Mouse (Mus musculus): ENCODE results near the gene C5ar2. TPM values are rescaled to one million over a fixed set of nuclear protein-coding genes. Genes with fewer than 3 reads are reported as not detected.

The C5ar2 gene
- polyA plus RNA-seq (2012; rRNA removed), result 0.47 and 0.56 TPM in 2 replicates
- 0.30 and 0.33 TPM in 2 replicates for polyA plus RNA-seq (2014; fragmentation: Nextera tagmentation; extraction: Ambion mirVana)

- DNase-seq (ENCODE audit: low read depth in 3 of 3, low spot score in 3 of 3) (no peak), ATAC-seq (ENCODE audit: insufficient read depth) (no peak)
- Histone ChIP-seq H3K4me3 (ENCODE audit: insufficient read depth in 1 of 2, low read depth in 2 of 2, low read length in 2 of 2) (no peak within 1 kb of the TSS), H3K9ac (replicated peaks) (no peak within 1 kb of the TSS), H3K27ac (no peak within 1 kb of the TSS), H3K36me3 (replicated peaks; ENCODE audit: control insufficient read depth, insufficient read depth, low read depth) (no peaks in the 10 kb centered on the region), H3K4me1 (replicated peaks; ENCODE audit: control insufficient read depth in 2 of 2, insufficient read depth in 2 of 2, low read length in 1 of 2) (peaks cover 28 to 48% of the 10 kb centered on the region in 2 experiments), H3K27me3 (ENCODE audit: control insufficient read depth, insufficient read depth, low read length) (no peaks in the 10 kb centered on the region), H3K4me2 (ENCODE audit: low read depth) (no peak within 1 kb of the TSS), H3K9me3 (ENCODE audit: control insufficient read depth, low read length) (no peaks in the 10 kb centered on the region)
- WGBS (ENCODE audit: insufficient replicate concordance), result 40% methylated on average over 5 of the region's 5 CpGs
- no peak for TF ChIP-seq EP300 (IDR thresholded peaks at IDR 0.05; ENCODE audit: low read depth)
- TF ChIP-seq CTCF (IDR thresholded peaks at IDR 0.05; ENCODE audit: low read depth), result no peak
These were observed at the start of gene C5ar2 for GRCm38 (mm10) chr7:16244067-16244466. TSS of gene C5ar2 (minus strand) at chr7:16244154.

GRCm38 (mm10) chr7:16287791-16288190 is 43.8 kb upstream of the C5ar2 start:
- H3K9me3 ChIP-seq (ENCODE audit: control insufficient read depth, low read length), result no peaks in the 10 kb centered on the region
- H3K36me3 ChIP-seq (replicated peaks; ENCODE audit: control insufficient read depth, insufficient read depth, low read depth), result peaks cover 13% of the 10 kb centered on the region
- 41% methylated on average over 1 of the region's 1 CpGs for WGBS (ENCODE audit: insufficient replicate concordance)
- H3K9ac ChIP-seq (replicated peaks), result no peak overlapping the region
- H3K27me3 ChIP-seq (ENCODE audit: control insufficient read depth, insufficient read depth, low read length), result no peaks in the 10 kb centered on the region
- H3K4me3 ChIP-seq (ENCODE audit: insufficient read depth in 1 of 2, low read depth in 2 of 2, low read length in 2 of 2), result no peak overlapping the region
- H3K27ac ChIP-seq, result no peak overlapping the region
- H3K4me2 ChIP-seq (ENCODE audit: low read depth), result no peak overlapping the region
- DNase-seq (ENCODE audit: low read depth in 3 of 3, low spot score in 3 of 3) (no peak), ATAC-seq (ENCODE audit: insufficient read depth) (no peak)
- H3K4me1 ChIP-seq (replicated peaks; ENCODE audit: control insufficient read depth in 2 of 2, insufficient read depth in 2 of 2, low read length in 1 of 2), result peaks cover 9 to 15% of the 10 kb centered on the region in 2 experiments
- no peak for TF ChIP-seq EP300 (IDR thresholded peaks at IDR 0.05; ENCODE audit: low read depth)
- TF ChIP-seq CTCF (IDR thresholded peaks at IDR 0.05; ENCODE audit: low read depth), result no peak

GRCm38 (mm10) chr7:16287016-16287415 is 43.1 kb upstream of the C5ar2 start:
- Histone ChIP-seq H3K4me2 (ENCODE audit: low read depth) (peak overlapping the region; percentile 81), H3K9ac (replicated peaks) (peak overlapping the region; percentile 81), H3K36me3 (replicated peaks; ENCODE audit: control insufficient read depth, insufficient read depth, low read depth) (peaks cover 21% of the 10 kb centered on the region), H3K27ac (peak overlapping the region; percentile 81; the same call in 1 of the 2 replicates), H3K9me3 (ENCODE audit: control insufficient read depth, low read length) (no peaks in the 10 kb centered on the region), H3K4me3 (ENCODE audit: insufficient read depth in 1 of 2, low read depth in 2 of 2, low read length in 2 of 2) (peak overlapping the region; percentile 63 to 84; a peak in 3 of 4 replicates), H3K27me3 (ENCODE audit: control insufficient read depth, insufficient read depth, low read length) (no peaks in the 10 kb centered on the region), H3K4me1 (replicated peaks; ENCODE audit: control insufficient read depth in 2 of 2, insufficient read depth in 2 of 2, low read length in 1 of 2) (peaks cover 9 to 15% of the 10 kb centered on the region in 2 experiments)
- no peak for DNase-seq (ENCODE audit: low read depth in 3 of 3, low spot score in 3 of 3)
- TF ChIP-seq CTCF (IDR thresholded peaks at IDR 0.05; ENCODE audit: low read depth) (no peak), EP300 (IDR thresholded peaks at IDR 0.05; ENCODE audit: low read depth) (no peak)
- ATAC-seq (ENCODE audit: insufficient read depth), result no peak
- 62% methylated on average over 2 of the region's 2 CpGs for WGBS (ENCODE audit: insufficient replicate concordance)

GRCm38 (mm10) chr7:16286026-16286961 is 42.3 kb upstream of the C5ar2 start, which contains the start of gene Ccdc9:
TSS of gene Ccdc9 (minus strand) at chr7:16286795.
- Histone ChIP-seq H3K4me2 (ENCODE audit: low read depth) (peak within 1 kb of the TSS; percentile 81), H3K36me3 (replicated peaks; ENCODE audit: control insufficient read depth, insufficient read depth, low read depth) (peaks cover 27% of the 10 kb centered on the region), H3K4me1 (replicated peaks; ENCODE audit: control insufficient read depth in 2 of 2, insufficient read depth in 2 of 2, low read length in 1 of 2) (peaks cover 9 to 15% of the 10 kb centered on the region in 2 experiments), H3K9me3 (ENCODE audit: control insufficient read depth, low read length) (no peaks in the 10 kb centered on the region), H3K27me3 (ENCODE audit: control insufficient read depth, insufficient read depth, low read length) (no peaks in the 10 kb centered on the region), H3K9ac (replicated peaks) (peak within 1 kb of the TSS; percentile 81), H3K27ac (peak within 1 kb of the TSS; percentile 81), H3K4me3 (ENCODE audit: insufficient read depth in 1 of 2, low read depth in 2 of 2, low read length in 2 of 2) (peak within 1 kb of the TSS; percentile 63 to 84)
- TF ChIP-seq CTCF (IDR thresholded peaks at IDR 0.05; ENCODE audit: low read depth) (no peak), EP300 (IDR thresholded peaks at IDR 0.05; ENCODE audit: low read depth) (no peak)
- WGBS (ENCODE audit: insufficient replicate concordance), result under 1% methylated on average over 70 of the region's 70 CpGs
- ATAC-seq (ENCODE audit: insufficient read depth) (peak; percentile 86), DNase-seq (ENCODE audit: low read depth in 3 of 3, low spot score in 3 of 3) (peak; percentile 94 to 97 (median 96))
